Mouse (Mus musculus) myocyte (in vitro differentiated cells): ENCODE measurements around the gene Nfkbia.

Source experiments
- CEBPB ChIP-seq: IDR thresholded peaks from 2 replicates; pipeline ENCODE4 v1.6.1; 2011; ENCODE audit warnings: mild to moderate bottlenecking, moderate library complexity; ENCODE audit not compliant: poor library complexity, insufficient read depth, severe bottlenecking
- E2F4 ChIP-seq: IDR thresholded peaks from one replicate; pipeline ENCODE4 v1.6.1; 2011; ENCODE audit warnings: mild to moderate bottlenecking, control low read depth, moderate library complexity; ENCODE audit not compliant: insufficient read depth
- MAX ChIP-seq: IDR thresholded peaks from one replicate; pipeline ENCODE4 v1.6.1; 2011; ENCODE audit warnings: low read depth, mild to moderate bottlenecking, control low read depth
- MYOD1 ChIP-seq, 3 experiments: IDR thresholded peaks; one replicate each; pipeline ENCODE4 v1.6.1; 2011; ENCODE audit warnings: control low read depth in 2 of 3, low read depth in 2 of 3, mild to moderate bottlenecking in 2 of 3, moderate library complexity in 1 of 3; ENCODE audit not compliant: insufficient read length in 2 of 3, control insufficient read depth in 1 of 3
- POLR2A ChIP-seq: IDR thresholded peaks from one replicate; pipeline ENCODE4 v1.6.1; 2011; ENCODE audit warnings: low read depth, mild to moderate bottlenecking, control low read depth, moderate library complexity; ENCODE audit not compliant: insufficient read length
- POLR2AphosphoS2 ChIP-seq: IDR thresholded peaks from one replicate; pipeline ENCODE4 v1.6.1; 2011; ENCODE audit warnings: low read depth, control low read depth; ENCODE audit not compliant: insufficient read length
- SRF ChIP-seq: IDR thresholded peaks from one replicate; pipeline ENCODE4 v1.6.1; 2011; ENCODE audit warnings: low read depth; ENCODE audit not compliant: control insufficient read depth, insufficient read length
- TCF12 ChIP-seq: IDR thresholded peaks from one replicate; pipeline ENCODE4 v1.6.1; 2011; ENCODE audit warnings: mild to moderate bottlenecking, control low read depth; ENCODE audit not compliant: poor library complexity, insufficient read depth, severe bottlenecking
- USF1 ChIP-seq: IDR thresholded peaks from one replicate; pipeline ENCODE4 v1.6.1; 2011; ENCODE audit warnings: low read depth, mild to moderate bottlenecking, control low read depth, moderate library complexity

- TF ChIP-seq SRF (no peak), POLR2A (no peak), POLR2AphosphoS2 (no peak), USF1 (no peak), CEBPB (no peak), TCF12 (no peak), MYOD1 (IDR thresholded peaks at IDR 0.05; ENCODE audit: control insufficient read depth in 1 of 3, insufficient read length in 2 of 3, low read depth in 2 of 3) (no peak), MAX (no peak), E2F4 (no peak)
Measured at GRCm38 (mm10) chr12:55471344-55471743, 21.1 kb downstream of the Nfkbia start.
